22 mouse cellular contexts compared by ENCODE assay signal in the genomic region with DNA sequence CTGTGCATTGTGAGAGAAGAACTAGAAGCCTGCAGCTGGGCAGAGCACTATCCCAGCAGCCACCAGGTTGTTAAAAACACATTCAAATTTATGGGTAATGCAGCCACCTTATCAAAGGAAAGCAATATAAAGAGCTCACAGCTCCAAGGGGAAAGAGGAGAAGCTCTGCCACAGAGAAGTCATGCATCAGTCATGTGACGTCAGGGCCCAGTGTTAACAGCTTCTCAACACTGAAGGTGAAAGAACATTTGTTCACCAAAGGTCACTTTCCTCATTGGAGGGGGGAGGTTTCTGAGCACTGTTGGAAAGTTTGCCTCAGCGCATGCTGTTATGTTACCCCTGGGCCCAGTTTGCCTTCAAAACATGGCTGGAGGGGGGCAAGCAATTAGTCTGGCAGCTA.
DNase-seq lines count a peak whose midpoint lies in the region; ATAC-seq lines count a peak whose summit lies in the region.
"Had no signal": no experiment of that assay in that cellular context is flagged by ENCODE, and none has a peak within 500 bp of the region (broad histone marks: within the 10 kb centered on the region; RNA-seq: fewer than 3 reads in every experiment).

No protein-coding gene starts in this region.

- peaks cover 6% of the 10 kb centered on the region for H3K4me1 ChIP-seq in hindbrain, embryonic 10.5 days (replicated peaks)
- no peaks in the 10 kb centered on the region for H3K4me1 ChIP-seq in hindbrain, embryonic 13.5 days (replicated peaks)
- peaks cover 4% of the 10 kb centered on the region; the same call in 1 of the 2 replicates for H3K4me1 ChIP-seq in neural tube, embryonic 12.5 days
- H3K4me1 ChIP-seq in neural tube, embryonic 15.5 days = peaks cover 4% of the 10 kb centered on the region; the same call in 1 of the 2 replicates
- H3K4me1 ChIP-seq in limb, embryonic 10.5 days = peaks cover 51% of the 10 kb centered on the region
- H3K4me1 ChIP-seq: hindbrain, embryonic 12.5 days had no signal

- DNase-seq in hindbrain, embryonic 10.5 days (ENCODE audit: low spot score) = peak; percentile 8
- DNase-seq in limb, embryonic 10.5 days (ENCODE audit: low spot score) = peak; percentile 66
- DNase-seq in layer of hippocampus, postnatal 14 days (ENCODE audit: low spot score in 2 of 2) = no peak
- DNase-seq in gastrocnemius, adult 18-20 months (ENCODE audit: low spot score) = no peak
- DNase-seq in adrenal gland, postnatal 10 days = no peak
- DNase-seq: adrenal gland, adult 8-10 months; B cell, adult 2 months; cerebellum, adult 2 months; forebrain, postnatal 0 days; gastrocnemius, postnatal 36 days; liver; lung, adult 18-20 months; lung, postnatal 36 days; right cerebral cortex, postnatal 14 days had no signal

- no peaks in the 10 kb centered on the region for H3K36me3 ChIP-seq in hindbrain, embryonic 10.5 days
- H3K36me3 ChIP-seq in hindbrain, embryonic 13.5 days = no peaks in the 10 kb centered on the region
- H3K36me3 ChIP-seq in neural tube, embryonic 12.5 days = no peaks in the 10 kb centered on the region
- no peaks in the 10 kb centered on the region for H3K36me3 ChIP-seq in neural tube, embryonic 15.5 days
- no peaks in the 10 kb centered on the region for H3K36me3 ChIP-seq in limb, embryonic 10.5 days
- H3K36me3 ChIP-seq: heart, embryonic 13.5 days; hindbrain, embryonic 12.5 days had no signal

- H3K4me2 ChIP-seq in hindbrain, embryonic 13.5 days = no peak overlapping the region
- no peak overlapping the region for H3K4me2 ChIP-seq in neural tube, embryonic 12.5 days (replicated peaks)
- no peak overlapping the region for H3K4me2 ChIP-seq in neural tube, embryonic 15.5 days
- H3K4me2 ChIP-seq: heart, embryonic 13.5 days; hindbrain, embryonic 12.5 days; midbrain, embryonic 11.5 days had no signal

- no peak for ATAC-seq in hindbrain, embryonic 13.5 days (ENCODE audit: low FRiP score)
- ATAC-seq in neural tube, embryonic 12.5 days (ENCODE audit: low FRiP score, low read depth) = peak; percentile 29; the same call in 1 of the 2 replicates
- no peak for ATAC-seq in neural tube, embryonic 15.5 days (ENCODE audit: low FRiP score)
- ATAC-seq: forebrain, postnatal 0 days had no signal

- H3K27me3 ChIP-seq in hindbrain, embryonic 10.5 days (ENCODE audit: insufficient read depth, poor library complexity, severe bottlenecking) = no peaks in the 10 kb centered on the region
- H3K27me3 ChIP-seq in hindbrain, embryonic 13.5 days = no peaks in the 10 kb centered on the region
- H3K27me3 ChIP-seq in neural tube, embryonic 12.5 days (replicated peaks) = no peaks in the 10 kb centered on the region
- H3K27me3 ChIP-seq in neural tube, embryonic 15.5 days (replicated peaks) = no peaks in the 10 kb centered on the region
- no peaks in the 10 kb centered on the region for H3K27me3 ChIP-seq in limb, embryonic 10.5 days (ENCODE audit: low read depth, poor library complexity, severe bottlenecking)
- H3K27me3 ChIP-seq: heart, embryonic 13.5 days; hindbrain, embryonic 12.5 days had no signal

- no peak overlapping the region for H3K4me3 ChIP-seq in hindbrain, embryonic 10.5 days
- H3K4me3 ChIP-seq in hindbrain, embryonic 13.5 days = no peak overlapping the region
- no peak overlapping the region for H3K4me3 ChIP-seq in neural tube, embryonic 12.5 days
- H3K4me3 ChIP-seq in neural tube, embryonic 15.5 days (replicated peaks) = no peak overlapping the region
- no peak overlapping the region for H3K4me3 ChIP-seq in limb, embryonic 10.5 days
- H3K4me3 ChIP-seq: erythroblast, embryonic 14.5 days; heart, embryonic 13.5 days; hindbrain, embryonic 12.5 days; myocyte had no signal

- 43% methylated on average over 2 of the region's 2 CpGs for WGBS in hindbrain, embryonic 10.5 days
- WGBS in hindbrain, embryonic 13.5 days = 49% methylated on average over 2 of the region's 2 CpGs
- WGBS in neural tube, embryonic 12.5 days = 31% methylated on average over 2 of the region's 2 CpGs
- WGBS in neural tube, embryonic 15.5 days = 30% methylated on average over 2 of the region's 2 CpGs
- WGBS in limb, embryonic 10.5 days = 19% methylated on average over 2 of the region's 2 CpGs

- no peaks in the 10 kb centered on the region for H3K9me3 ChIP-seq in hindbrain, embryonic 10.5 days
- H3K9me3 ChIP-seq in hindbrain, embryonic 13.5 days = no peaks in the 10 kb centered on the region
- no peaks in the 10 kb centered on the region for H3K9me3 ChIP-seq in neural tube, embryonic 12.5 days
- no peaks in the 10 kb centered on the region for H3K9me3 ChIP-seq in neural tube, embryonic 15.5 days (replicated peaks)
- H3K9me3 ChIP-seq in limb, embryonic 10.5 days (replicated peaks) = no peaks in the 10 kb centered on the region
- H3K9me3 ChIP-seq: heart, embryonic 13.5 days; hindbrain, embryonic 12.5 days had no signal

- no peak overlapping the region for H3K27ac ChIP-seq in hindbrain, embryonic 10.5 days
- no peak overlapping the region for H3K27ac ChIP-seq in hindbrain, embryonic 13.5 days
- H3K27ac ChIP-seq in neural tube, embryonic 12.5 days = no peak overlapping the region
- no peak overlapping the region for H3K27ac ChIP-seq in neural tube, embryonic 15.5 days (replicated peaks)
- peak overlapping the region; percentile 53 for H3K27ac ChIP-seq in limb, embryonic 10.5 days
- H3K27ac ChIP-seq: heart, embryonic 13.5 days; hindbrain, embryonic 12.5 days had no signal

- no peak overlapping the region for H3K9ac ChIP-seq in hindbrain, embryonic 13.5 days
- no peak overlapping the region for H3K9ac ChIP-seq in neural tube, embryonic 12.5 days
- no peak overlapping the region for H3K9ac ChIP-seq in neural tube, embryonic 15.5 days (replicated peaks)
- H3K9ac ChIP-seq: forebrain, postnatal 0 days; heart, embryonic 13.5 days; hindbrain, embryonic 12.5 days had no signal

Comparison
In these comparisons a context has a peak if more than half of its experiments do, and no peak if none do; other contexts are left out.
1. DNase-seq: peak in hindbrain, embryonic 10.5 days (single experiment) and limb, embryonic 10.5 days (single experiment); none in layer of hippocampus, postnatal 14 days (0 of 2), gastrocnemius, adult 18-20 months (single experiment) and adrenal gland, postnatal 10 days (single experiment).